Mouse (Mus musculus): ENCODE measurements at regions not wholly inside any gene's neighbourhood (a gene's known extent, or its start where the extent isn't known, plus 50 kb on each side); places are given as distances from the start of the nearest gene placed in this dataset.

- TF ChIP-seq CTCF (IDR thresholded peaks at IDR 0.05; ENCODE audit: insufficient read depth, low read length), result no peak
- no peak for TF ChIP-seq POLR2A (IDR thresholded peaks at IDR 0.05; ENCODE audit: borderline replicate concordance, extremely low read depth, low read depth, low read length)
Measured at GRCm38 (mm10) chr7:69925261-69925660, 441.3 kb downstream of the Nr2f2 start.

All from lung, adult 2 months (tissue).